Mouse (Mus musculus) adrenal gland, adult 8-10 months (tissue): ENCODE data around the gene Ccdc126. TPM values are rescaled to one million over a fixed set of nuclear protein-coding genes. Genes with fewer than 3 reads are reported as not detected.
"Not testable (repeated sequence)": the region's sequence is repeated elsewhere in the genome, so short reads cannot be mapped to it uniquely, and the experiment has no call there.

Experiments used
- DNase-seq: peaks from one replicate; pipeline ENCODE4 v3.0.0; 2022
- total RNA-seq, 4 experiments: library from RNA; stranded (reverse); gene quantifications; 2 replicates each; pipeline ENCODE4 v1.2.4; 2022

Gene Ccdc126
- total RNA-seq = 10 to 100 TPM; 15.8 to 21.2 (median 18.8) TPM

DNA sequence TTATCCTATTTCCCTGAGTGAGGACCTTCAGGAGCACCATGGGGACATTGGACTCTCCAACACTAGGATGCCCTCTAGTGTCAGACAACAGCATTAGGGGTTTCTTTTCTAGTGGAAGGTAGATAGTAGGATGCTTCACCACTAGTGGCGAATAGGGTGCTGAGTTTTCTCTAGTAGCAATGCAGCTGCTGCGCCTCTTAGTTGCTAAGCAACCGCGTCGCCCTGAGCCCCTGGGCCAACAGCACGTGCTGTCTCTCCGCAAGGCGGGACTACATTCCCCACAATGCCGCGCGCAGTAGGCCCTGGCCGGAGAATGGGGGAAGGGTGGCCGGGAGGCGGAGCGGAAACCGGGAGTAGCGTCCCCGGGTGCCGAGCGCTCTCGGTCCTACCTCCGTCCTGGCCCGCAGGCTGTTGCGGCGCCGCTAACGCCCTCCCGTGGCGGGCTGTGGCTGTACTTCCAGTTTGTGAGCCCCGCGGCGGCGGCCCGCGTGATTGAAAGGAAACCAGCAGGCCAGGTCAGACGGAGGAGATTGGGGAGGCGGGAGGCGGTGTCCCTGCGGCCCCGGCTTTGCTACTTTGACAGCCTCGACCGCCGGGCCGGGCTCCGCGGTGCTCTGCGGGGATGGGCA is at the start of gene Ccdc126:
Gene Ccdc126 (plus strand): TSS at position 309 of the 629 bp plus-strand sequence.
- peak; percentile 98 for DNase-seq

GRCm38 (mm10) chr6:49269923-49270322 is 49.2 kb upstream of the Ccdc126 start:
- DNase-seq = no peak

DNA sequence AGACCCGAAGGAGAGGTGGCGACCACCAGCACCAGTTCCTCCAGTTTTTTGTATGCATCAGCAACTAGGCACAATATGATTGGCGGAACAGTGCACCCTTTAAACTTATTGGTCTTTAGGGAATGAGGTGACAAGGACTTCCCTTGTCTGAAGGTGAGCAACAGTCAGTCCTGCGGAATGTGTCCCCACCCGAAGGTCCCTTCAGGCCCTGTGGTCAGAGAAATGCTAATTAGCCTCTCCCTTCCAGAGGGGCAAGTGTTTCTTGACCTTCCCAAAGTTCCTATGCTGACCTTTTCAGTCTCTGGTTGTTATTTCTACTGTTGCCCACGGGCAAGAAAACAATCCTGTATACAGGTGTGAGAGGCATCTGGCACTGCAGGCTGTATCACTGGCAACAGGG is 47.3 kb upstream of the Ccdc126 start:
- no peak for DNase-seq

DNA sequence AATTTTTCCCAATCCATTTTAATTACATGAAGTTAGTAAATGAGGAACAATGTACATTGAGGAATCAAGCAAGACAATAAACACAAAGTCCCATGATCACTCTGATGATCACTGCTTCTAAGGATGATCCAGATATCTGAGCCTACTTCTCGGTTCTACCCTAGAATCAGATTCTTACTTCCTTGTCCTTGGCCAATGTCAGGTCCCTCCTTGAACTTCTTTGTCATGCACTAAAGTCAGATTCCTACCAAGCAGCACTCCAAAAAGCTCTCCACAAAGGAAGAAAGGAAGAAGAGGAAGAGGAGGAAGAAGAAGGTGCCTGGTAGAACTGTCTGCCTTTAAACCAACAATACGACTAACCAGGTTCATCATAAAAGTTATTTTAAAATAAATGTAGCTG is 46.2 kb upstream of the Ccdc126 start:
- no peak for DNase-seq

DNA sequence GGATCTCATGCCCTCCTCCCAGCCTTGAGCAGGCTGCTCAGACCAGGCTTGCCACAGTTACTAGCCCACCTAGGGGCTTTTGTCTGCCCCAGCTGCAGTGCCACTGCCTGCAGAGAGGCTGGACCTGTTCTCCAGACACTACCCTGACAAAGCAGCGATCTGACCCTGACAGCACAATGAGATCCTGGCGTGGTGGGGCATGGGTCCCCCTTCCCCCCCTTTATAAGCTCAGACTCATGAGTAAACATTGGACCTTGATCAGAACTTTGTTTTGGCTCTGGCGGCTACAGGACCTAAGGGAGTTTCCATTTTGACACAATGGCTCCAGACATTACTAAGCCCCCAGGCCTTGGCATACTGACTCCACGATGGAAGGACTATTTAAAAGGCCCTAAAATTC is 45.1 kb upstream of the Ccdc126 start:
- no peak for DNase-seq

GRCm38 (mm10) chr6:49274416-49275091 is 44.5 kb upstream of the Ccdc126 start:
- no peak for DNase-seq

DNA sequence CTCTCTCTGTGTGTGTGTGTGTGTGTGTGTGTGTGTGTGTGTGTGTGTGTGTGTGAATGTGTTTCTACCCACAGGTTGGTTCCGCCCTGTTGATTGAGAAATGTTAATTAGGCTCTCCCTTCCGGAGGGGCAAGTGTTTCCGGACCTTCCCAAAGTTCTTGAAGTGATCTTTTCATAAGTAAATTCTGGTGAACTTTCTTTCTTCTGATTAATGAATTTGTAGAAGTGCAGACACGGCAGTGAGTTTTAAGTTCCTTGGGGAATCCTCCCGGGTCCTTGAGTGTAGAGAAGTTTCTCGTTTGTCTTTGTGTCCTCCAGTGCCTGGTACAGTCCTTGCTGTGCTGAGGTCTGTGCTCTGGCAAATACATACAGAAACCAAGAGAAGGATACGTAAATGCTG is 43.8 kb upstream of the Ccdc126 start:
- DNase-seq = no peak

DNA sequence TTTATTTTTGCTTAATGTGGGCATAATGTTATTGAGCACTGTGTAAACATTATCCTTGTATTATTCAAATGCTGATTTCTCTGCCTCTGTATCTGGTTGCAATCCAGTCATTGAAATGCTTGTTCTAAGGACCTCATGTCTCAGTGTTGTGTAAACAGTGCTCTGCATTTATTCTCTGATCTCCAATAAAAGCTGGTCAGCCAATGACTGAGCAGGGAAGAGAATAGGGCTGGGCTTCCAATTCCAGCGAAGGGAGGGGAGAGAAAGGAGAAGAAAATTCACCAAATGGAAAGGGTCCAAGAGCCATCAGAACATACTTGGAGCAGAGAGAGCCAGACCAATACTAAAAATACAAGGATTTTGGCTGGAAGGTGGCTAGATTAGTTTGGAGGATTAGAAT is 38.1 kb upstream of the Ccdc126 start:
- DNase-seq = no peak

DNA sequence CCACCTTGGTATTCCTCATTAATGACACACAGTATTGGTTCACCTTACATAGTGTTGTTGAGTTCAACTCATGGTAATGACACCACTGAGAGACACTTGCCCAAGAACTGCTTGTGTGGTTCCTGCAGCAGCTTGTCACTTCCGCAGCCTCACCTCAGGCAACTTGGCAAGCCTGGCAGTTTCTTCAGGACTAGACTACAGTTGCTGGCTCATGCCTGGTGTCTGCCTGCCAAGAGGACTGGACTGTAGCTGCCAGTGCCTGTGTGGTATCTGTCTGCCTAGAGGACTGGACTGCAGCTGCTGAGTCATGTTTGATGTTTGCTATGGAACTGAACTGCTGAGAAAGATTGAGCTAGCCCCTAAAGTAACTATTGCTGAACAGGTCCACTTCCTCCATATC is 37.0 kb upstream of the Ccdc126 start:
- DNase-seq = peak; percentile 15

DNA sequence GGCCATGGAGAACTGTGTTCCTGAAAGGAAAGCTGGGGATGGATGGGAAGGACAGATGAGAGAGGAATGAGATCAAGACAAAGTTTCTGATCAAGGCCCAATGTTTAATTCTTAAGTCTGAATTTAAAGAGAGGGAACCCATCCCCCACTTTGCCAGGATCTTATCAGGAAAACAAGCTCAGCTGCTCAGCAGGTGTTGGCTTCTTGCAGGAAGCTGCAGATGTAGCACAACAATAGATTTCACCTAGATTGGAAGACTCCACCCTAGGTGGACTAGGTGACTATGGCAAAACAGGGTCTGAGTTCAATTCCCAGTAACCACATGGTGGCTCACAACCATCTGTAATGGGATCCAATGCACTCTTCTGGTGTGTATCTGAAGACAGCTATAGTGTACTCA is 20.8 kb upstream of the Ccdc126 start:
- no peak for DNase-seq

- DNase-seq = not testable (repeated sequence)
Observed at GRCm38 (mm10) chr6:49314821-49315220, 4.3 kb upstream of the Ccdc126 start.

DNA sequence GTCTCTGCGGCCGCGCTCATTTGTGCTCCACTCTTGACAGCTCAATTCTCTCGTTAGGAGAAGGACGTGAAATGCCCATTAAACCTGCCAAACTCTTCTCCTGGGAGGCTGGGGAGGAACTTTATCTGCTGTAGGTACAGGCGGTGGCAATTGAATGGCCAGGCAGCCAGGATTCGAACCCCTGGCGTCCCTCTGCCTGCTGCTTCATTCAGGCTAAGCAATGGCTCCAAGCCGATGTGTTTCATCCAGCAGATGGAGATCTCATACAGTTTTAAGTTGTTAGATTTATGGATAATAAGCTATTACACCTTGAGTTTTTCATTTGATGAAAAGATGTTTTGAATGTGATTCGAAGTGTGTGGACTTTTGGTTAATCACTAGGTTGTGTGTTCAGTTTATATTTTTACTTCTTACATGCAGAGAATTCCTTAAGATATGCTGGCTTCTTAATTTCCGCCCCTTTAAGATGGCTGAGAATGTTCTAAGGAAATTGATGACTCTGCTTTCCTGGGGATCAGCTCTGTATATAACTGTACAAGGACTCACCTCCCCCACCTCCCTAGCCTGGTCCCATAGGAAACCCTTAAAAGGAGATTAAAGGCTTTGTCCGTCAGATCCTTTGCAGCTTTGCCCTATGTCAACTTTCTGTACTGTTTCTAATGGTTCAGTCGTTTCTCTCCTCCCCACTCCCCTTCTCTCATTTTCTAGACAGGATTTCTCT is 681 bp downstream of the Ccdc126 start:
- no peak for DNase-seq

- DNase-seq = no peak
Observed at GRCm38 (mm10) chr6:49321341-49321740, 2.3 kb downstream of the Ccdc126 start.

- DNase-seq = no peak
Observed at GRCm38 (mm10) chr6:49322056-49322455, 3.0 kb downstream of the Ccdc126 start.

GRCm38 (mm10) chr6:49322986-49323385 is 3.9 kb downstream of the Ccdc126 start:
- DNase-seq = no peak

GRCm38 (mm10) chr6:49324528-49324927 is 5.5 kb downstream of the Ccdc126 start:
- DNase-seq = no peak

DNA sequence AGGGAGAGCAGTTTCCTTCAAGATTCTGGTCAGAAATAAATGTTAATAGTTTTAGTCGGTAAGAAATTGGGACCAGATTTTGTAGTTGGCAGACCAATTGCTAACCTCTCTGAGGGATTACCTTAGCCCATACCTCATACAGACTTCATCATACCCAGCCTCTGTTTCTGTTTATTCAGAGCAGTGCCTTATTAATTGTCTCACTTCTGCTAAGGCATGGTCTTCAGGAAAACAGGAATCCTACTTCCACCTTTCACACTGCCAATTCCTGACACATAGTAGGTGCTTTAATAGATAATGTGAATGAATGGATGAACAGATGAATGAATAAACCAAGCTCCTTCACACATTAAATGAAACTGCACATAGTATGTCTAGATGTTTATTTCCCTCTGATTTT is 6.2 kb downstream of the Ccdc126 start:
- no peak for DNase-seq

- DNase-seq = no peak
Observed at GRCm38 (mm10) chr6:49326846-49327245, 7.8 kb downstream of the Ccdc126 start.

DNA sequence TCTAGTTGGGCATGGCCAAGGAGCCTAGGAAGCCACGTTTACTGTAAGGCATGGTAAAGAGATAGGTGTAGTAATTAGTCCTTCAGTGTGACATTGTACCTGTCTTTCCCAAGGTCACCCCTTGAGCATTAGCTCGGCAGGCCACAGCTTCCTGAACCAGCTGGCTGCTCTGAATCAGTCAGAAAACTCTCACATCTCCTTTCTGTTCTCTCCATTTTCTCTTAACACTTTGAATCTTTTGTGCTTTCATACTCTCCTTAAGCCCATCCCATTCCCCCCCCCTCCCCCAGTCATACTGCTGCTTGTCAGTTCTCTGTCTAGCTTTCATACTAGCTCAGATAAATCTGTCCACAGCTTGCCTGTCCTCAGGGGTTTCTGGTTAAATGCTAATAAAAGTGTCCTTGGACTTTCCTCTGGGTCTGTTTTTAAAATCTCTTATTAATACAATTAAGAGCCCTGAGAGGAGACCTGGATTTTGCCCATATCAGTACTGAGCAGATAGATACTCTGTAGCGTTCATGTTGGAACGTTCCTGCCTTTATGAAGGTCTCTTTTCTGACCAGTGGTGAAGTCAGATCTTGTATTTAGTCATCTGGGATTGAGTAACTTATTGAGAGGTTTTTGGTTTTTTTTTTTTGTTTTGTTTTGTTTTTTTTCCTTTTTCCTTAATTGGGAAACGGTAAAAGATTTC is 12.4 kb downstream of the Ccdc126 start:
- DNase-seq = no peak

DNA sequence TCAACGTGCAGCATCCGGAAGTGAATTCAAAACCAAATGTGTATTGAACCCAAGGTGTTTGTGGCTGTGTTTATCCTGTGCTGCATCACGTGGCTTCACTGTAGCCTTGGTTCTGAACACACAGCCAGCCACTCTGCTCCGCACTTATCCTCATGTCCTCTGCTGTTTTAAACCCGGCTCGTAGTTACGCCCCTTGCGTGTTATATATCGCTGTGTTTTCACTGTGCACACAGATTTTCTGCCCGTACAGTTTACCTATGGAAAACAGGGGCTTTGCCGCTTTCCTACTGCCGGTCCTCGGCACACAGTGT is 12.9 kb downstream of the Ccdc126 start:
- DNase-seq = no peak

DNA sequence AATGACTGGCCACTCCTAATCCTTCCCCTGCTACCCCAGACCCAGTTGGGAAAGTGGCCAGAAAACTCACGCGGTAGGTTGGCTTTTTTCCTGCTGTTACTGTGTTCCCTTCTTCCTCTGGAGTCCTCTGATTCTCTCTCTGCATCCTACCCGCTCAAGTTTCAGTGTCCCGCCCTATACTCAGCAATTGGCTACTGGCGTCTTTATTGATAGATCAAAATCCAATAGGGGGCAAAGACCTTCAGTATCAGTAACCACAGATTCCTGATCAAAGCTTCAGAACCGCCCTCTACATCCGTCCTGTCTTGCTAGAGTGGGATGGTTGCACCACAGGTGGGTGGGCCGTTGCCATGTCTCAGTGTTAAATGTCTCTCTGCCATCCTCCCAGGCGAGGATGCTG is 19.5 kb downstream of the Ccdc126 start:
- no peak for DNase-seq

GRCm38 (mm10) chr6:49339145-49339544 is 20.1 kb downstream of the Ccdc126 start:
- no peak for DNase-seq

GRCm38 (mm10) chr6:49343737-49344469 is 24.8 kb downstream of the Ccdc126 start:
- DNase-seq = no peak
